Mouse (Mus musculus) olfactory bulb, adult 2 months (tissue): ENCODE data around the gene Jak2.

ENCODE experiments used
- CTCF ChIP-seq: fragments of 200-500 bp; IDR thresholded peaks from 2 replicates; pipeline ENCODE4 v1.5.1; 2012; ENCODE audit warnings: low read depth, mild to moderate bottlenecking, low read length, moderate library complexity; ENCODE audit not compliant: insufficient read depth
- POLR2A ChIP-seq: fragments of 200-500 bp; IDR thresholded peaks from 2 replicates; pipeline ENCODE4 v1.6.1; 2012; ENCODE audit warnings: mild to moderate bottlenecking, low read depth, low read length, moderate library complexity; ENCODE audit not compliant: insufficient read depth

DNA sequence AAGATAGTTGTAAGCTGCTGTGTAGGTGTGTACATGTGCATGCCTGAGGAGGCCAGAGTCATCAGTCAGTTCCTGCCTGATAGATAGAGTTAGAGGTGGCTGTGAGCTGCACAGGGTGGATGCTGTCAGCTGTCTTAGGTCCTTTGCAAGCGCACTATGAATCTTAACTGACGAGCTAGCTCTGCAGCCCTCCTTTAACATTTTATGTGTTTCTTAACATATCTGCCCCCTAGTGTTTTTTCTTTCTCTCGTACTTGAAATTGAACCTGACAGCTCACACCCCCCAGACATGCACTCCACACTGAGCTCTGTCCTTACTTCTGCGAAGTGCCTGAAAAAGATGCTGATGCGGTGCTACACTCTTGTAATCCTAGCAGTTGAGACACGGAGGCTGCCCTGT lies 18.6 kb downstream of the Jak2 start:
- no peak for TF ChIP-seq CTCF
- no peak for TF ChIP-seq POLR2A
